Mouse (Mus musculus): ENCODE data around the gene Klhl1. TPM values are rescaled to one million over a fixed set of nuclear protein-coding genes. Genes with fewer than 3 reads are reported as not detected.

Gene Klhl1
- polyA plus RNA-seq, 1 experiment: not detected

DNA sequence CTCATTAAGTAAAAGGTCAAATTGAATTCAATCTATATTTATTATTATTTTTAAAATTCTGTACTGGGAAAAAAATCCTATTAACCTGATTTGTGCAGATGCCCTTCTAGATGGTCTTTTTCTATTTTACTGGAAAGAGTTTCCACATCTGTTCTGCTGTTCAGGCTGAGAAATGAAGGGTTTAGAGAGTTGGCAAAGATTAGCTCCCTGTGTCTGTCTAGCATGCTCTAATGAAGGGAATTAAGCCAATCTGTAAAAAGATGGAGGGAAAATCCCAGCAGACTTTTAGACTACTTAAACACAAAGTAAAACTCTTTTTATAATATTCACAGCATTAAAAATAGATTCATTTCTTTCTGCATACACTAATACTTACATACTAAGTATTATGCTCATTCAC, 47.6 kb downstream of the Klhl1 start:
- no peak for TF ChIP-seq CTCF (IDR thresholded peaks at IDR 0.05; ENCODE audit: borderline replicate concordance, control insufficient read depth, extremely low read depth, insufficient read depth, low read length, poor library complexity)
- no peak for TF ChIP-seq POLR2A (IDR thresholded peaks at IDR 0.05; ENCODE audit: control insufficient read depth, extremely low read depth, insufficient read depth, low read length, poor library complexity)
- Histone ChIP-seq H3K36me3 (ENCODE audit: control insufficient read depth, insufficient read depth, low read length) (no peaks in the 10 kb centered on the region), H3K27me3 (ENCODE audit: control insufficient read depth, insufficient read depth, low read length) (no peaks in the 10 kb centered on the region)

GRCm38 (mm10) chr14:96461756-96462155, 57.1 kb downstream of the Klhl1 start:
- TF ChIP-seq POLR2A (IDR thresholded peaks at IDR 0.05; ENCODE audit: control insufficient read depth, extremely low read depth, insufficient read depth, low read length, poor library complexity) (no peak), CTCF (IDR thresholded peaks at IDR 0.05; ENCODE audit: borderline replicate concordance, control insufficient read depth, extremely low read depth, insufficient read depth, low read length, poor library complexity) (no peak)
- DNase-seq: no peak
- Histone ChIP-seq H3K4me1 (replicated peaks; ENCODE audit: control insufficient read depth, insufficient read depth, low read length) (no peaks in the 10 kb centered on the region), H3K4me3 (ENCODE audit: control insufficient read depth, insufficient read depth, low read length) (no peak overlapping the region), H3K27me3 (ENCODE audit: control insufficient read depth, insufficient read depth, low read length) (no peaks in the 10 kb centered on the region), H3K27ac (ENCODE audit: control insufficient read depth, insufficient read depth, low read length) (no peak overlapping the region), H3K36me3 (ENCODE audit: control insufficient read depth, insufficient read depth, low read length) (no peaks in the 10 kb centered on the region)
- 81% methylated on average over 2 of the region's 2 CpGs for WGBS

More for the DNA sequence above, 47.6 kb downstream of the Klhl1 start:
- Histone ChIP-seq H3K4me3 (ENCODE audit: control insufficient read depth, insufficient read depth, low read length) (no peak overlapping the region), H3K27ac (ENCODE audit: control insufficient read depth, insufficient read depth, low read length) (no peak overlapping the region), H3K4me1 (replicated peaks; ENCODE audit: control insufficient read depth, insufficient read depth, low read length) (no peaks in the 10 kb centered on the region)
- no peak for DNase-seq

GRCm38 (mm10) chr14:96392032-96392737, 126.7 kb downstream of the Klhl1 start:
- no peaks in the 10 kb centered on the region for H3K27me3 ChIP-seq (ENCODE audit: control insufficient read depth, insufficient read depth, low read length)
- no peak for TF ChIP-seq CTCF (IDR thresholded peaks at IDR 0.05; ENCODE audit: borderline replicate concordance, control insufficient read depth, extremely low read depth, insufficient read depth, low read length, poor library complexity)
- no peak for TF ChIP-seq POLR2A (IDR thresholded peaks at IDR 0.05; ENCODE audit: control insufficient read depth, extremely low read depth, insufficient read depth, low read length, poor library complexity)
- no peaks in the 10 kb centered on the region for H3K4me1 ChIP-seq (replicated peaks; ENCODE audit: control insufficient read depth, insufficient read depth, low read length)
- H3K27ac ChIP-seq (ENCODE audit: control insufficient read depth, insufficient read depth, low read length): no peak overlapping the region
- H3K36me3 ChIP-seq (ENCODE audit: control insufficient read depth, insufficient read depth, low read length): no peaks in the 10 kb centered on the region
- DNase-seq: no peak
- H3K4me3 ChIP-seq (ENCODE audit: control insufficient read depth, insufficient read depth, low read length): no peak overlapping the region

DNA sequence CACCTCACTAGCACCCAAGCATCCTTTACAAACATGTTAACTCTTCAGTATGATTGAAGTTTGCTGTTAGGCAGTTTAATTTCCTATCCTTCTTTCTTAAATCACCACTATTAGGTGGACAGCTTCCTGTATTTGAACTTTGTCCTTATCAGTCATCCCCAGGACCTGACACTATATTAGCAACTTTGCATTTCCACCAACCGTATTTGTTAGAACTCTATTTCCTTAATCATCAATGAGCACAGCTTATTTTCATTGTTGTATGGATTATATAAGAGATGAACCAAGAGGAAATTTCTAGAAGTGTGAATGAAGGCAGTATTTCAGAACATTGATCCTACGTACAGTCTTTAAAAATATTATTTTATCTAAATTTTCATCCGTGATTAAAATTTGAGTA, 156.2 kb downstream of the Klhl1 start:
- Histone ChIP-seq H3K36me3 (ENCODE audit: control insufficient read depth, insufficient read depth, low read length) (no peaks in the 10 kb centered on the region), H3K4me3 (ENCODE audit: control insufficient read depth, insufficient read depth, low read length) (no peak overlapping the region), H3K27ac (ENCODE audit: control insufficient read depth, insufficient read depth, low read length) (no peak overlapping the region), H3K4me1 (replicated peaks; ENCODE audit: control insufficient read depth, insufficient read depth, low read length) (no peaks in the 10 kb centered on the region), H3K27me3 (ENCODE audit: control insufficient read depth, insufficient read depth, low read length) (no peaks in the 10 kb centered on the region)
- DNase-seq: no peak
- 89% methylated on average over 3 of the region's 3 CpGs for WGBS
- TF ChIP-seq POLR2A (IDR thresholded peaks at IDR 0.05; ENCODE audit: control insufficient read depth, extremely low read depth, insufficient read depth, low read length, poor library complexity): no peak
- no peak for TF ChIP-seq CTCF (IDR thresholded peaks at IDR 0.05; ENCODE audit: borderline replicate concordance, control insufficient read depth, extremely low read depth, insufficient read depth, low read length, poor library complexity)

- no peak for TF ChIP-seq POLR2A (IDR thresholded peaks at IDR 0.05; ENCODE audit: control insufficient read depth, extremely low read depth, insufficient read depth, low read length, poor library complexity)
- no peak for TF ChIP-seq CTCF (IDR thresholded peaks at IDR 0.05; ENCODE audit: borderline replicate concordance, control insufficient read depth, extremely low read depth, insufficient read depth, low read length, poor library complexity)
- no peak overlapping the region for H3K27ac ChIP-seq (ENCODE audit: control insufficient read depth, insufficient read depth, low read length)
- no peak overlapping the region for H3K4me3 ChIP-seq (ENCODE audit: control insufficient read depth, insufficient read depth, low read length)
- H3K27me3 ChIP-seq (ENCODE audit: control insufficient read depth, insufficient read depth, low read length): no peaks in the 10 kb centered on the region
- H3K36me3 ChIP-seq (ENCODE audit: control insufficient read depth, insufficient read depth, low read length): no peaks in the 10 kb centered on the region
- DNase-seq: no peak
- 93% methylated on average over 1 of the region's 1 CpGs for WGBS
- no peaks in the 10 kb centered on the region for H3K4me1 ChIP-seq (replicated peaks; ENCODE audit: control insufficient read depth, insufficient read depth, low read length)
These were observed 170.7 kb downstream of the Klhl1 start for GRCm38 (mm10) chr14:96348220-96348619.

DNA sequence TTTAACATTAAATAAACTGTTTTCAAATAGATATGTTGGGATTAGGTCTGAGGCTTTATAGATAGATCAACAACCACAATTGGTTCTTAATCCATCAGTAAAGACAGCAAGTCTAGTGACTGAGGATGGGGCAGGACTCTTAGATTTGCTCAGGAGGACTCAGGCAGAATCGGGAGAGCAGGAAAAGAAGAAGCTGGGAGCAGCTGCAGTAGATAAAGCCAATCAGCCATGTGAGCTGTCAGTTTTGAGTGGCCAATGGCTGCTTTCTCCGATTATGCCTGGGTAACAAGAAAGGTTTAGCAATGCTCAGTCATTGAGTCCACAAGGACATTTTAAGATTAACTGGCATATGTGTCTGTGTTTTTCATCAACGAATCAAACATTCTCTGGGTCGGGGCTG, 187.8 kb downstream of the Klhl1 start:
- Histone ChIP-seq H3K36me3 (ENCODE audit: control insufficient read depth, insufficient read depth, low read length) (no peaks in the 10 kb centered on the region), H3K4me3 (ENCODE audit: control insufficient read depth, insufficient read depth, low read length) (no peak overlapping the region), H3K27ac (ENCODE audit: control insufficient read depth, insufficient read depth, low read length) (no peak overlapping the region), H3K4me1 (replicated peaks; ENCODE audit: control insufficient read depth, insufficient read depth, low read length) (no peaks in the 10 kb centered on the region), H3K27me3 (ENCODE audit: control insufficient read depth, insufficient read depth, low read length) (no peaks in the 10 kb centered on the region)
- WGBS: 83% methylated on average over 4 of the region's 4 CpGs
- TF ChIP-seq POLR2A (IDR thresholded peaks at IDR 0.05; ENCODE audit: control insufficient read depth, extremely low read depth, insufficient read depth, low read length, poor library complexity) (no peak), CTCF (IDR thresholded peaks at IDR 0.05; ENCODE audit: borderline replicate concordance, control insufficient read depth, extremely low read depth, insufficient read depth, low read length, poor library complexity) (no peak)
- no peak for DNase-seq
